Mouse (Mus musculus) CD4-positive, CD25-positive, alpha-beta regulatory T cell (primary cell): ENCODE results near the gene Arl15. TPM values are rescaled to one million over a fixed set of nuclear protein-coding genes. Genes with fewer than 3 reads are reported as not detected.

ENCODE experiments used
- polyA plus RNA-seq: library from polyadenylated mRNA; unstranded; fragments of 100-300 nt; shearing (Covaris generic); gene quantifications from one replicate; pipeline ENCODE4 v1.2.1, GENCODE M21; 2017

Gene Arl15
- 21.7 TPM for polyA plus RNA-seq

GRCm38 (mm10) chr13:113794039-113794704 is at the start of gene Arl15:
TSS of gene Arl15 (plus strand) at chr13:113794505.

Other genes starting within 250 kb of the Arl15 start
- 52.8 TPM for gene Snx18, start 175.9 kb upstream of the Arl15 start, polyA plus RNA-seq
- gene Hspb3, start 130.8 kb upstream of the Arl15 start, polyA plus RNA-seq = not detected